Mouse (Mus musculus) lung, embryonic 15.5 days (tissue): ENCODE measurements around the gene Endod1. TPM values are rescaled to one million over a fixed set of nuclear protein-coding genes. Genes with fewer than 3 reads are reported as not detected.
"Not testable (repeated sequence)": the region's sequence is repeated elsewhere in the genome, so short reads cannot be mapped to it uniquely, and the experiment has no call there.

Experiments
- ATAC-seq: fragments of 200-750 bp; cut with Nextera tagmentation; 2 replicates; pipeline ENCODE4 v1.8.0; 2017; ENCODE audit warnings: moderate number of reproducible peaks, borderline replicate concordance; ENCODE audit not compliant: low FRiP score, low TSS enrichment; ENCODE audit errors: extremely low read depth
- H3K27ac ChIP-seq: fragments of 300-500 bp; sonication (generic); 2 replicates; pipeline ENCODE4 v1.5.1; 2015; ENCODE audit warnings: moderate library complexity, mild to moderate bottlenecking, inconsistent platforms
- H3K27me3 ChIP-seq: fragments of 300-500 bp; sonication (generic); 2 replicates; pipeline ENCODE4 v1.6.1; 2015; ENCODE audit warnings: inconsistent platforms
- H3K36me3 ChIP-seq: fragments of 300-500 bp; sonication (generic); 2 replicates; pipeline ENCODE4 v1.6.1; 2015; ENCODE audit warnings: inconsistent platforms
- H3K4me1 ChIP-seq: fragments of 300-500 bp; sonication (generic); 2 replicates; pipeline ENCODE4 v1.6.1; 2015; ENCODE audit warnings: inconsistent platforms
- H3K4me2 ChIP-seq: fragments of 300-500 bp; sonication (generic); 2 replicates; pipeline ENCODE4 v1.6.1; 2015; ENCODE audit warnings: inconsistent platforms, mild to moderate bottlenecking, moderate library complexity
- H3K4me3 ChIP-seq: fragments of 300-500 bp; sonication (generic); 2 replicates; pipeline ENCODE4 v1.5.1; 2015; ENCODE audit warnings: mild to moderate bottlenecking, inconsistent platforms
- H3K9ac ChIP-seq: fragments of 300-500 bp; sonication (generic); 2 replicates; pipeline ENCODE4 v1.6.1; 2015; ENCODE audit warnings: inconsistent platforms
- H3K9me3 ChIP-seq: fragments of 300-500 bp; sonication (generic); 2 replicates; pipeline ENCODE4 v1.6.1; 2016; ENCODE audit warnings: inconsistent platforms
- WGBS: fragments of 180-500 bp; shearing (Covaris S2); methylation state at CpG from one replicate; pipeline ENCODE4 v1.1.7; 2015; 5-methylcytosine and 5-hydroxymethylcytosine counted together
- polyA plus RNA-seq: library from polyadenylated mRNA; unstranded; fragments of >200 nt; fragmentation: Nextera tagmentation; extraction: Ambion mirVana; gene quantifications from 2 replicates; pipeline ENCODE4 v1.2.1, GENCODE M21; 2015

The Endod1 gene
- polyA plus RNA-seq, 1 experiment from 2014 or later = 19.1 TPM

DNA sequence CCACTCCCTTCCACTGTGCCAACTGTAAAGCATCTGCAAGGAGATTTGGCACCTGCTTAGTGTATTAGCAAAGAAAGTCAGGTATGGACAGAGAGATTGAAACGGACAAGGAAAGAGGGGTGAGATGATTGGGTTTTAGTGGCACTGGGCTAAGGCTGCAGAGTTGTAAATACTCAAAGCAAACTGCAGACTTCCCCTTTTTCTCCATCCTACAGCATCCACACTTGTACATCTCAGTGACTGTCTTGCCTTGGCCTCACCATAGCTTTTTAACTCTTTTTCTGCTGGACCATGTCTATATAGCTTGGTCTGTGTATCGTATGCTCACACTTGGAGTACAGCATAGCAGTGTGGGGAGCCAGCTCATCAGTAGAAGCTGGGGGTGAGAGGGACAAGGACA lies 30.5 kb downstream of the Endod1 start:
- Histone ChIP-seq H3K4me3 (no peak overlapping the region), H3K9me3 (no peaks in the 10 kb centered on the region), H3K4me1 (no peaks in the 10 kb centered on the region), H3K27ac (no peak overlapping the region), H3K36me3 (no peaks in the 10 kb centered on the region), H3K27me3 (no peaks in the 10 kb centered on the region), H3K9ac (no peak overlapping the region), H3K4me2 (no peak overlapping the region)
- ATAC-seq = no peak
- 62% methylated on average over 2 of the region's 2 CpGs for WGBS

DNA sequence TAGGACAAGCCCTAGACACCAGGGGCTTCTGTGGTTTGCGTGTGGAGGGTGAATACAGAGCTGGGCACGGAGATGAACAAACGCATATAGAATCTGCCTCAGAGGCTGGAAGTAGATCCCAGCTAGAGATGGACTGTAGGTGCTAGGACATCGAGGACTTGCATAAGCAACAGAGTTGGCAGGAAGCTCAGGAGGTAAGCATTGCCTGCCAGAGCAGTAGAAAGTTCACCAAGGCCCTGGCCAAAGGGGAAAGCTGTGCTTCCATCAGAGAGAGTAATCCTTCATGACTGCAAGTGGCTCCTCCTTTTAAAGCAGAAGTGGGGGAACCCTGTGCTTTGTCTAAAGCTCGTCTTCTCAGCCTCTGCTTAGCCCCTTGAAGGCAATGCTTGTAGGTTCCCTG lies 31.9 kb downstream of the Endod1 start:
- H3K27ac ChIP-seq = no peak overlapping the region
- ATAC-seq = no peak
- WGBS = 82% methylated on average over 5 of the region's 5 CpGs
- H3K4me1 ChIP-seq = no peaks in the 10 kb centered on the region
- no peaks in the 10 kb centered on the region for H3K27me3 ChIP-seq
- no peak overlapping the region for H3K4me2 ChIP-seq
- no peak overlapping the region for H3K4me3 ChIP-seq
- no peaks in the 10 kb centered on the region for H3K36me3 ChIP-seq
- no peak overlapping the region for H3K9ac ChIP-seq
- H3K9me3 ChIP-seq = no peaks in the 10 kb centered on the region

DNA sequence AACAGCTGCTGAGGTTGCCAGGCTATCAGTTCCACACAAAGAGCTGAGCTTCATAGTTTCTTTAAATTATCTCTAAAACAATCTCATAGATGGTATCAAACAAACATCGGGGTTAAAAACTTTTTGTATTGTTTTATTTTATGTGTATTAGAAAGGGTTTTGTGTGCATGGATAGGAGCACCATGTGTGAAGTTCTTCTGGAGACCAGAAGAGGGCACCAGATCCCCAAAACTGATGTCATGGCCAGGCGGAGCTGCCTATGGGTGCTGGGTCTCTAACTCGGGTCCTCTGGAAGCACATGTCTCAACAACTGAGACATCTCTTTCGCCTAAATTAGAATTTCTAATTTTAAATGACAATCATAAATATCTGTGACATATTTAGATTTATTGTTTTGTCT lies 32.9 kb downstream of the Endod1 start:
- H3K9ac ChIP-seq = no peak overlapping the region
- no peaks in the 10 kb centered on the region for H3K9me3 ChIP-seq
- H3K27me3 ChIP-seq = no peaks in the 10 kb centered on the region
- H3K27ac ChIP-seq = no peak overlapping the region
- ATAC-seq = no peak
- H3K4me3 ChIP-seq = no peak overlapping the region
- H3K4me1 ChIP-seq = peaks cover 3% of the 10 kb centered on the region; the same call in 1 of the 2 replicates
- H3K4me2 ChIP-seq = no peak overlapping the region
- WGBS = 55% methylated on average over 4 of the region's 4 CpGs
- H3K36me3 ChIP-seq = no peaks in the 10 kb centered on the region

DNA sequence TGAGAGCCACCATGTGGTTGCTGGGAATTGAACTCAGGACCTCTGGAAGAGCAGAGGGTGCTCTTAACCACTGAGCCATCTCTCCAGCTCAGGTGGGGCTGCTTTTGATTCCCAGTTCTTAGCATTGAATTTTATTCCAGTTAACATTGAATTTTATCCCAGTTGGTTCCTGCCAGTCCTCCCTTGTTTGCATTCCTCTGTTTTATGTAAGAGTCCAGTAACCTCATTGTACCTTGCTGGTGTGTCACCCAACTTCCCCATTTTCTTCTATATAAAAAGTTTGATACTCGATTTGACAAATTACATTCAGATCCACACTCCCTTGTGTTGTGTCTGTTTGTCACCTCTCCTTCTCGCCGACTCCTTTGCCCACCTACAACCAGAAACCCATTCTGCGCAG lies 35.4 kb downstream of the Endod1 start:
- not testable (repeated sequence) for H3K36me3 ChIP-seq, H3K4me2 ChIP-seq, H3K27me3 ChIP-seq, H3K9me3 ChIP-seq, H3K4me1 ChIP-seq, H3K4me3 ChIP-seq, H3K9ac ChIP-seq, H3K27ac ChIP-seq, ATAC-seq
- WGBS = 85% methylated on average over 4 of the region's 4 CpGs

DNA sequence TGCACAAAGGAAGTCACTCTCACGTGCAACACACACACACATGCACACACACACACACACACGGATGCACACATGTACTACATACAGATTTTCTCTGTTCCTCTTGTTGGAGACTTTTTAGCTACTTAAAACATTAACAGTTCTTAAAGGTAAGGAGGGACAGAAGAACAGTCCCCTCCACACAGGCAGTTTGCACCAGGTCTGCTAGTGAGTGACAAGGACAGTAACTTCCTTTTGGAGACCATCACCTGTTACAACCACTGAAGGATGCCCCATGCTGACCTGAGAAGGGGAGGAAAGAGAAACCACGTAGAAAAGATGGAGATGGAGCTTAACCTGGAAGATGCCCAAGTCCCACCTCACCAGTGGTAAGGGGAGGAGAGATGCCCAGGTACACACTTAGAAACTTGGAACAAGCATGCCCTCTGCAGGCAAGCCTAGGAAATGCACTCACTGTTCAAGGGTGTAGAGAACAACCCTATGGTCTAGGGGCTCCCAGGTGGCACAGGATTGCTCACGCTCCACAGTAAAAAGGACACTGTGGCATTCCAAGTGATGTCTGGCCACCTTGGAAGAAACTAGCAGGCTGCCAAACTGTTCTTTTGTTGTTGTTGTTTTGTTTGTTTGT lies 39.2 kb downstream of the Endod1 start:
- Histone ChIP-seq H3K9ac (no peak overlapping the region), H3K4me3 (no peak overlapping the region), H3K36me3 (no peaks in the 10 kb centered on the region), H3K27me3 (no peaks in the 10 kb centered on the region), H3K27ac (no peak overlapping the region), H3K4me1 (peaks cover 7% of the 10 kb centered on the region), H3K4me2 (no peak overlapping the region), H3K9me3 (no peaks in the 10 kb centered on the region)
- no peak for ATAC-seq
- 51% methylated on average over 4 of the region's 4 CpGs for WGBS

DNA sequence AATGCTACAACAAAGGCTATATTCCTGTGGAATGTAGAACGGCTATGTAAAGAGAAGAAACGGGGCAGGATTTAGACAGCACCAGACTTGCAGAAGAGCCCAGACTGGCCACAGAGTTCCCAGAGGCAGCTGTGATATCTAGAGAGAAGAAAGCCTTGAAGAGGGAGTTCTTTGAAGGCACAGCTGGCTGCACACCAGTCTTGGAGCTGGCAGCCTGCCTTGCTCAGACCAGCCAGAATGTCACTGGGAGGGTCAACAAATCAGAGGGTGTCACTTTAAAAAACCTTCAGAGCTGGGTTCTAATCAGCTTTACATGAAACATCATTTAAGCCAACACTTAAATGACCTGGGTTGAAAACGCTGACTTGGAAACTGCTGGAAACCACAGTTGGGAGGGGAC lies 42.6 kb downstream of the Endod1 start:
- 23% methylated on average over 3 of the region's 3 CpGs for WGBS
- Histone ChIP-seq H3K36me3 (no peaks in the 10 kb centered on the region), H3K9me3 (no peaks in the 10 kb centered on the region), H3K4me1 (peaks cover 4% of the 10 kb centered on the region; the same call in 1 of the 2 replicates), H3K27ac (no peak overlapping the region), H3K9ac (no peak overlapping the region), H3K4me3 (no peak overlapping the region), H3K27me3 (no peaks in the 10 kb centered on the region), H3K4me2 (no peak overlapping the region)
- no peak; the same call in 1 of the 2 replicates for ATAC-seq

DNA sequence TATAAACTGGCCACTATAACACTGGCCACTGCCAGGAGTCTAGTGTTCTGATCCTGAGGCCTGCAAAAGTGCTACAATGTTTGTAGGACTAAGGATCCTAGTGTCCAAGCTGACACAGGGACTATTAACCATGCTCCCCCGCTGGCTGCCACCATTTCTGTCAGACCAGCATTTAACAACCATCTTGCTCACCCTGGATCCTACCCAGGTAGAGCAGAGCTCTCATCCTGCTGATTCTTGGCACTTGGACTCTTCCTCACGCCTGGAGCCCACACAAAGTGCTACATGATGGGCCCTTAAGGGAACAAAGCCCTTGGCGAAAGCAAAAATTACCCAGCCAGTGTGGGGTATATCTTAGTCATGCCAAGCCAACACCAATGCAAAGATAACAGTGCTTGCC lies 44.4 kb downstream of the Endod1 start:
- Histone ChIP-seq H3K4me1 (peaks cover 4% of the 10 kb centered on the region; the same call in 1 of the 2 replicates), H3K27ac (no peak overlapping the region), H3K9ac (no peak overlapping the region), H3K4me2 (no peak overlapping the region), H3K4me3 (no peak overlapping the region), H3K9me3 (no peaks in the 10 kb centered on the region), H3K36me3 (no peaks in the 10 kb centered on the region), H3K27me3 (no peaks in the 10 kb centered on the region)
- WGBS = 63% methylated on average over 3 of the region's 3 CpGs
- no peak for ATAC-seq

DNA sequence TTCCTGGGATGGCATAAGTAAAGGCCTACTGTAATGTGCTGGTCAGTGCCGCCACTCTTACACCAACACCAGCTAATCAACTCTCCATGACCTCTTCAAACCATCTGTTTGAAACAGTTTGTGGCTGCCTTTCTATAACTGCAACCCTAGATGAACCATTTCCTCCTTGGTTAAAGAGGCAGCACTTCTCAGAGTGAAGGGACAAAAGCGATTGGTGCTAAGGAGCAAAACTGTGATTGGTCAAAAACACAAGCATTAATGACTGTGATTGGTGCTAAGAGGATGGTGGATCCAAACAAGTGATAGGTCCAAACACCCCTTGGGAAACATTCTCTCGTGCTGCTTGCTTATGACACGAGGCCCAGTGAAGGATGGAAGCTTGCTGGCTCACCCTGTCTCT lies 45.5 kb downstream of the Endod1 start:
- ATAC-seq = no peak
- Histone ChIP-seq H3K4me1 (peaks cover 4% of the 10 kb centered on the region; the same call in 1 of the 2 replicates), H3K9me3 (no peaks in the 10 kb centered on the region), H3K9ac (no peak overlapping the region), H3K27me3 (no peaks in the 10 kb centered on the region), H3K4me3 (no peak overlapping the region), H3K36me3 (no peaks in the 10 kb centered on the region), H3K4me2 (no peak overlapping the region), H3K27ac (no peak overlapping the region)
- 65% methylated on average over 4 of the region's 4 CpGs for WGBS

DNA sequence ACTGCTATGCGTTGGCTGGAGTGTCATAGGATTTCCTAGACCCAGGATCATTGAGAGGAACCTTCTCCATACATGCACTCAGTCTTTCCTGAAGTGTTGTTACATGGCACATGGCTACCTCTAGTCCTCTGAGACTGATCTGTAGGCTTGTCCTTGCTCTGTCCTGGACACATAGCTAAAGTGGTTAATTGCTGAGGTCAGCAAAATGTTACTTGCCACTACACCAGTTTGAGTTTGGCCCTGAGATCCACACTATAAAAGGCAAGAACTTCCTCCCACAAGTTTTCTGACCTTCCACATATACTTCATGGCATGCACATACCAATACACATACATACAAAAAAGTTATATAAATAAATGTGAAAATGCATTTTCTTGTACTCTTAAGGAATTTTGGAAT lies 64.7 kb downstream of the Endod1 start:
- Histone ChIP-seq H3K27me3 (no peaks in the 10 kb centered on the region), H3K4me2 (no peak overlapping the region), H3K4me3 (no peak overlapping the region), H3K9me3 (no peaks in the 10 kb centered on the region), H3K36me3 (peaks cover 51% of the 10 kb centered on the region), H3K9ac (no peak overlapping the region), H3K27ac (no peak overlapping the region), H3K4me1 (no peaks in the 10 kb centered on the region)
- WGBS = 100% methylated on average over 1 of the region's 1 CpGs
- no peak for ATAC-seq

DNA sequence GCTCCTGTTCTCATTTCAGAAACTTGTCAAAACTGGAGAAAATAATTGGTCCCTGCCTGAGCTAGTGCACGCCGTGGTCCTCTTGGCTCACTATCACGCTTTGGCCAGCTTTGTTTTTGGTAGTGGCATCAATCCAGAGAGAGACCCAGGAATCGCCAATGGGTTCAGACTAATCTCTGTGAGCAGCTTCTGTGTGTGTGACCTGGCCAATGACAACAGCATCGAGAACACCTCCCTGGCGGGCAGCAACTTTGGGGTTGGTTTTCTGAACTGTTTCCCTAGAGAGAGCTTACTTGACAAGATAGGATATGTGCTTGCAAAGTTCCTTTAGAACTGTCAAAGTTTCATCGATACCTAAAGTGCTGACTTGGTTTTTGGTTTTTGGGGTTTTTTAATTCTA lies 66.8 kb downstream of the Endod1 start:
- Histone ChIP-seq H3K36me3 (peaks cover 38% of the 10 kb centered on the region), H3K4me1 (no peaks in the 10 kb centered on the region), H3K9me3 (no peaks in the 10 kb centered on the region), H3K4me2 (no peak overlapping the region), H3K27ac (no peak overlapping the region), H3K27me3 (no peaks in the 10 kb centered on the region), H3K9ac (no peak overlapping the region), H3K4me3 (no peak overlapping the region)
- ATAC-seq = no peak
- 80% methylated on average over 7 of the region's 7 CpGs for WGBS

DNA sequence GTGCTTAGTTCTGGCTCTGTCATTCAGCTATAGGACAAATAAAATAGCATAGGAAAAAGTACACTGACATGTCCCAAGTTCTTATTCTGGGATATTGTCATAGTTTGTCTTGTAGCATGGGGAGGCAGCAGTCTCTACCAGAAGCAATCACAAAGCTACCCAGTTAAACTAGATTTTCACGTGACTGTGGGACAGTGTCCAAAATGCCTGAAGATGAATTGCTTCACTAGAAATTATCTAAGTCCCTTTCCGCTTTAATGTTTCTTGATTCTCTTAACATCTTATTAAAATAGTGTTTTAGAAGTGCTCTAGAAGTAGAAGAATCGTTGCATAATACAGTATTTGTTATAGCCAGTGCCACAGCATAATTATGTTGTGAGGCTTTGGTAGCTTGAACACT lies 67.3 kb downstream of the Endod1 start:
- no peak overlapping the region for H3K27ac ChIP-seq
- WGBS = 64% methylated on average over 3 of the region's 3 CpGs
- no peak overlapping the region for H3K4me2 ChIP-seq
- no peak for ATAC-seq
- no peak overlapping the region for H3K4me3 ChIP-seq
- peaks cover 38% of the 10 kb centered on the region for H3K36me3 ChIP-seq
- no peaks in the 10 kb centered on the region for H3K9me3 ChIP-seq
- no peaks in the 10 kb centered on the region for H3K27me3 ChIP-seq
- no peak overlapping the region for H3K9ac ChIP-seq
- H3K4me1 ChIP-seq = no peaks in the 10 kb centered on the region

DNA sequence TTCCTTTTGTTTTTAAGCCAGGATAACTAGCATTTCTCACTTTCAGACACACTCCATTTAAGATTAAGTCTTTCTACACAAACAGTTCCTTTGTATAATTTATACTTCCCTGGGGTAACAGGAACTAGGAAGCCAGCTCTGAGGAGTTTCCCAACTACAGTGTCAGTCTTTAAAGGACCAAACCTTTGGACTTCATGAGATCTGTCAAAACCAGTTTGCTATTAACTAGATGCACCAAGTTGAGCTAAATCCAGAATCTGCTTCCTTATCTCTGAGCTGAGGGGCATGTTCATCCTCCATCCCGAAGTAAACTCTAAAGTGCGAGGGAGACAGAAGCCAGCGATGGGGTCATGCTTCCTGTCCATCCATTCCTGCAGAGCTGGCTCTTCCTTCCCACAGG lies 74.0 kb downstream of the Endod1 start:
- no peak overlapping the region for H3K4me2 ChIP-seq
- no peaks in the 10 kb centered on the region for H3K9me3 ChIP-seq
- ATAC-seq = no peak
- no peak overlapping the region for H3K4me3 ChIP-seq
- 70% methylated on average over 3 of the region's 3 CpGs for WGBS
- no peak overlapping the region for H3K27ac ChIP-seq
- H3K4me1 ChIP-seq = peaks cover 8% of the 10 kb centered on the region; the same call in 1 of the 2 replicates
- H3K27me3 ChIP-seq = no peaks in the 10 kb centered on the region
- peaks cover 15% of the 10 kb centered on the region for H3K36me3 ChIP-seq
- H3K9ac ChIP-seq = no peak overlapping the region
